Mouse (Mus musculus): ENCODE results near the gene Ank2. TPM values are rescaled to one million over a fixed set of nuclear protein-coding genes. Genes with fewer than 3 reads are reported as not detected.

Gene Ank2
- polyA plus RNA-seq, 1 experiment from 2014 or later: 19.6 TPM

DNA sequence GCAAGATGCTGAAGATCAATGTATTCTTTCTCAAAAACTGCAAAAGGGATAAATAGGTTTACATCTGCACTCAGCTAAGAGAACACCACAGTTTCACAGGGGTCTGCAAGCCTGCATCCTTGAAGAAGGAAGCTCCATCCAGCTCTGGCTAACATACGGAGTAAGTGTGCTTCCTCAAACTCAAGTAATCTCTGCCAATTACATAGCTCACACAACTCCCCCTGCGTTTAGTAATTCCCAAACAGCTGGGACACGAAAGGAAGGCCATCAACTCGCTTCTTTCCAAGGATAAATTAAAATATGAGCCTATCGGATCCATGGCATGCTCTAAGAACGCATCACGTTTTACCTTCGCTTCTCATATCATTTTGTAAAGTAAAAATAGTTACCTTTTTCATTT, 137.3 kb downstream of the Ank2 start:
- Histone ChIP-seq H3K9ac (no peak overlapping the region), H3K4me1 (ENCODE audit: insufficient read depth) (no peaks in the 10 kb centered on the region), H3K27ac (ENCODE audit: low read depth) (no peak overlapping the region), H3K36me3 (ENCODE audit: insufficient read depth) (no peaks in the 10 kb centered on the region), H3K4me2 (no peak overlapping the region), H3K9me3 (ENCODE audit: low read depth, low read length) (no peaks in the 10 kb centered on the region), H3K27me3 (ENCODE audit: insufficient read depth, low read length) (no peaks in the 10 kb centered on the region), H3K4me3 (ENCODE audit: low read depth, low read length) (no peak overlapping the region)
- TF ChIP-seq CTCF (IDR thresholded peaks at IDR 0.05; ENCODE audit: low read depth): no peak
- DNase-seq (no peak), ATAC-seq (ENCODE audit: insufficient read depth) (no peak)
- WGBS: 80% methylated on average over 8 of the region's 8 CpGs

DNA sequence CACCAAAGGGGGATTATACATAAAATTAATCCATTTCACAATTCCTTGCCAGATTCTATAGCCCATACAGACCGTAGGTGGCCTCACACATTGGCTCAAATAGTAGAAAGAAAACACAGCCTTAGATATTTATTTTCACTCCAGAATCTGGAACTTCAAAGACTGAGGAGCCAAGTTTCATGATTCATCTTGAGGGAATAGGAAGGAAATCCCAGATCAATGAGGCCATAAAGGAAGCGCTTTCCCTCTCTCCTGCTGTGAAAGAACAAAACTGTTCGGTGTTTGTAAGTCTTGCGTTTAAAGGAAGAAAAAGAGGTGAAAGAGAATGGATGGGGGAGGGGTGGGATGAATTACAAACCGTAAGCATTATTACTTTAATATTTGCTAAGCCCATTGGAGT, 137.8 kb downstream of the Ank2 start:
- DNase-seq (no peak), ATAC-seq (ENCODE audit: insufficient read depth) (no peak)
- Histone ChIP-seq H3K27ac (ENCODE audit: low read depth) (no peak overlapping the region), H3K36me3 (ENCODE audit: insufficient read depth) (no peaks in the 10 kb centered on the region), H3K27me3 (ENCODE audit: insufficient read depth, low read length) (no peaks in the 10 kb centered on the region), H3K4me3 (ENCODE audit: low read depth, low read length) (no peak overlapping the region), H3K4me2 (no peak overlapping the region), H3K4me1 (ENCODE audit: insufficient read depth) (no peaks in the 10 kb centered on the region), H3K9me3 (ENCODE audit: low read depth, low read length) (no peaks in the 10 kb centered on the region), H3K9ac (no peak overlapping the region)
- WGBS: 63% methylated on average over 5 of the region's 5 CpGs
- no peak for TF ChIP-seq CTCF (IDR thresholded peaks at IDR 0.05; ENCODE audit: low read depth)

DNA sequence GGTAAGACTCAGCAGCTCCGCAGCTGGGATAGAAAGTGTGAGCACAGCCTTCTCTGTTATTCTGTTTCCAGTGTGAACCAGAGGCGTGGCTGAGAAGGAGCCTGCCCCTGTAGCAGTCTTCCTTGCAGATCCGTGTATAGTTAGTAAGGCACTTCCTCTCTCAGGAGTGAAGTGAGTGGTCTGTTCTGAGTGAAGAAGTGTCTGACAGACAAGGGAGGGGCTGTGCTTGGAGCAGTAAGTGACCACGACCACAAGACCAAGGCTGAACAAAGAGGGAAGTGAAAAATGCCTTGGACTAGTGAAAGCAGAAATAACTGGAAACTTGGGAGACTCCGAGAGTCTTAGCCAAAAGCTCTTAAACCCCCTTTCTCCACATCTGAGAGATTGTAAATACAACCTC, 143.9 kb downstream of the Ank2 start:
- Histone ChIP-seq H3K36me3 (ENCODE audit: insufficient read depth) (no peaks in the 10 kb centered on the region), H3K9ac (no peak overlapping the region), H3K4me2 (no peak overlapping the region), H3K27ac (ENCODE audit: low read depth) (no peak overlapping the region), H3K27me3 (ENCODE audit: insufficient read depth, low read length) (no peaks in the 10 kb centered on the region), H3K9me3 (ENCODE audit: low read depth, low read length) (no peaks in the 10 kb centered on the region), H3K4me3 (ENCODE audit: low read depth, low read length) (no peak overlapping the region), H3K4me1 (ENCODE audit: insufficient read depth) (no peaks in the 10 kb centered on the region)
- peak; percentile 19 for DNase-seq
- no peak for TF ChIP-seq CTCF (IDR thresholded peaks at IDR 0.05; ENCODE audit: low read depth)
- 31% methylated on average over 5 of the region's 5 CpGs for WGBS
- peak; percentile 65 for ATAC-seq (ENCODE audit: insufficient read depth)

DNA sequence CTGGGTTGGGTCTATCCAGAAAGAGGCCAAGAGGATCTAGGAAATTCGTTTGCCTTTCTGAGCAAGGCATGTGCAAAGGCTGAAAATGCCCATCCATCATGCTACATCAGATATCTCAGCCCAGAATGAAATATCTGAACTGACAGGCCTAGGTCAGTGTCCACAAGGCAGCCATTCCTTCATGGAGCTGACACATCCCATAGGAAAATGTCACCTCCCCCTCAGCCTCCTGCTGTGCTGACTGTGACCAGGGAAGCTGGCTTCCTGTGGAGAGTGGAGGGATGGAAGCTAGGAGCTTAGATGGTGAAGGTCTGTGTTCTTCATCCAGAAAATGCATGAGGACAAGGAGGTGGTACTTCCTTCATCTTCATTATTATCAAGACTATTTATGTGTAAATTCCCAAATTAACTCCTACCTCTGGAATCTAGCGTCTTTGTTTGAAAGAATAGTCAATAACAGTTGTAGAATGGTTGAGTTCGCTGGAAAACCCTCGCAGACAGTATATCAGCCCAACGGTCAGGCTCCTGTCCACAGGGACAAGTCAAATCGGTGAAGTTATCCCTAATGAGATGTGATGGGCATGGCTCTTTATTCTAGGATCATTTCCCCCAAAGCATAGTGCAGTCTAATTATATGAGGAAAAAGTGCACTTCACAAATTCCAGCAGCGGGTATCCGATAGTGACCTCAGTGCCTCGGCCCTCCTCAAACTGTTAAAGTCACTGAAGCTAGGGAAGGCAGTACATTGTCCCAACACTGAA, 148.4 kb downstream of the Ank2 start:
- H3K36me3 ChIP-seq (ENCODE audit: insufficient read depth): no peaks in the 10 kb centered on the region
- WGBS: 80% methylated on average over 9 of the region's 9 CpGs
- TF ChIP-seq CTCF (IDR thresholded peaks at IDR 0.05; ENCODE audit: low read depth): no peak

DNA sequence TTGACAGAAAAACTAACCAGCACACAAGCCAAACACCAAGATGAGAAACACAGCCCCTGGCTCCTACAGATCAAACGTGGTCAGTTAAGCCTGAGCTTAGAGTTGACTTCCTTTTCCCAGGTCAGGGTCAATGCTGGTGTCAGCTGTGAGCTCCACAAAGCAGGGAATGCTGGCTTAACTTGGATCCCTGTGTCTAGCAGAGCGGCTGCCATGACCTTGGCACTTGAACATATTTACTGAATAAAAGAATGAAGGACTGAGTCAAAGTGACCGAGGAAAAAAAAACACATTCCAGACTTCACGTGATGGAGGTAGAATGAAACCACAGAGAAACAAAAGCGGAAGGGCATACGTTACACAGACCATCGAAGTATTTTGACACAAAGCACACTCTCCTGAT, 150.2 kb downstream of the Ank2 start:
- WGBS: 61% methylated on average over 7 of the region's 7 CpGs
- no peak for TF ChIP-seq CTCF (IDR thresholded peaks at IDR 0.05; ENCODE audit: low read depth)
- 0 out of 2 replicates have a peak, but pooled peaks cover 2% of the 10 kb centered on the region for H3K9me3 ChIP-seq (ENCODE audit: low read depth, low read length)
- H3K4me1 ChIP-seq (ENCODE audit: insufficient read depth): no peaks in the 10 kb centered on the region
- no peaks in the 10 kb centered on the region for H3K36me3 ChIP-seq (ENCODE audit: insufficient read depth)
- H3K4me3 ChIP-seq (ENCODE audit: low read depth, low read length): no peak overlapping the region
- no peak overlapping the region for H3K27ac ChIP-seq (ENCODE audit: low read depth)
- DNase-seq (no peak), ATAC-seq (ENCODE audit: insufficient read depth) (no peak)
- no peaks in the 10 kb centered on the region for H3K27me3 ChIP-seq (ENCODE audit: insufficient read depth, low read length)
- H3K9ac ChIP-seq: no peak overlapping the region
- no peak overlapping the region for H3K4me2 ChIP-seq

More for the DNA sequence above, 148.4 kb downstream of the Ank2 start:
- DNase-seq: no peak
- 0 out of 2 replicates have a peak, but pooled peaks cover 2% of the 10 kb centered on the region for H3K9me3 ChIP-seq (ENCODE audit: low read depth, low read length)
- no peak overlapping the region for H3K27ac ChIP-seq (ENCODE audit: low read depth)
- no peaks in the 10 kb centered on the region for H3K4me1 ChIP-seq (ENCODE audit: insufficient read depth)
- no peak for ATAC-seq (ENCODE audit: insufficient read depth)
- H3K9ac ChIP-seq: no peak overlapping the region
- H3K4me2 ChIP-seq: no peak overlapping the region
- H3K27me3 ChIP-seq (ENCODE audit: insufficient read depth, low read length): no peaks in the 10 kb centered on the region
- no peak overlapping the region for H3K4me3 ChIP-seq (ENCODE audit: low read depth, low read length)

DNA sequence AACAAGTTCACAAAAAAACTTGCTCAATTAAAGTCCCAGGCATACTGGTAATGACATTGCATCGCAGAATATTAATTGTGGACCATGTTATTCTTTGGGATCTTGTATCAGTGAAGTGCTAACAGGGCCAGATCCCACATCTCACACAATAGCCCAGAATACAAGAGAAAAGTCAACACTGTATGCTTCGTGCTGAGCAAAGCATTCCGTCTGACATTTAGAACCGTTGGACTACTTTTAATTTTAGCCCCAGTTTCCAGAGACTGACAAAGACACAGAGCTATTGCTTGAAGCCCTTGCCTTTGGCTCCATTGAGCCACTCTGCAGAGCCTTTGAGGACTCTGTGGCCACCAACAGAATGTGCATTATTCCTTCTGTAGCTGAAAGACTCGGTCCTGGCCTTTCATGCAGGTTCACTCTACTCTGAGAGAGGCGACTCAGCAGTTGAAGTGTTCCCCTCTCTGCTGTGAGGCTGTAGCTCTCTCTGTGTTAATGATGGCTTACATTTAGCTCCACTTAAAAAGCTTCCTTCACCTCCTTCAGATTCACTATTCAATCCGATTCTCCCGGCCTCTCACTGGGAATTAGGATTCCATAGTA, 153.2 kb downstream of the Ank2 start:
- no peaks in the 10 kb centered on the region for H3K27me3 ChIP-seq (ENCODE audit: insufficient read depth, low read length)
- DNase-seq (no peak), ATAC-seq (ENCODE audit: insufficient read depth) (no peak)
- no peak overlapping the region for H3K27ac ChIP-seq (ENCODE audit: low read depth)
- H3K4me1 ChIP-seq (ENCODE audit: insufficient read depth): no peaks in the 10 kb centered on the region
- H3K4me3 ChIP-seq (ENCODE audit: low read depth, low read length): no peak overlapping the region
- H3K4me2 ChIP-seq: no peak overlapping the region
- TF ChIP-seq CTCF (IDR thresholded peaks at IDR 0.05; ENCODE audit: low read depth): no peak
- H3K9ac ChIP-seq: no peak overlapping the region
- 0 out of 2 replicates have a peak, but pooled peaks cover 2% of the 10 kb centered on the region for H3K9me3 ChIP-seq (ENCODE audit: low read depth, low read length)
- no peaks in the 10 kb centered on the region for H3K36me3 ChIP-seq (ENCODE audit: insufficient read depth)
- WGBS: 74% methylated on average over 8 of the region's 8 CpGs

DNA sequence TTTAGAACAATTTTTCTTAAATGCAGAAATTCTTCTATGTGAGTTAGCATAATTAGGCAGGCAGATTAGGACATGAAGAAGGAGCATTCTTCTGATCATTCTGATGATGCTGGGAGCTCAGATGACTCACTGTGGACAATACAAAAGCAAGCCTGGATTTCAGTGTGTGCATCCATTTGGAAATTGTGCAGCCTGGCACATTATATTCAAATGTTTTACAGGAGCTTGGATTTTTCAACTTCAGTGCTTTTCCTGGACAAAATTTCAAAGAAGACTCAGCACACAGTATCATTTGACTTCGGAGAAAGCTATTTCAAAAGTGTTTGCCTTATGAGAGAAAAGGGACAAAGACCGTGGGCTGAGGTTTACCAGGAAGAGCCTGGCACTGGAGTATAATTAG, 157.8 kb downstream of the Ank2 start:
- no peak overlapping the region for H3K4me3 ChIP-seq (ENCODE audit: low read depth, low read length)
- H3K4me1 ChIP-seq (ENCODE audit: insufficient read depth): no peaks in the 10 kb centered on the region
- DNase-seq (no peak), ATAC-seq (ENCODE audit: insufficient read depth) (no peak)
- TF ChIP-seq CTCF (IDR thresholded peaks at IDR 0.05; ENCODE audit: low read depth): no peak
- no peak overlapping the region for H3K9ac ChIP-seq
- no peaks in the 10 kb centered on the region for H3K36me3 ChIP-seq (ENCODE audit: insufficient read depth)
- no peaks in the 10 kb centered on the region for H3K27me3 ChIP-seq (ENCODE audit: insufficient read depth, low read length)
- no peaks in the 10 kb centered on the region for H3K9me3 ChIP-seq (ENCODE audit: low read depth, low read length)
- H3K27ac ChIP-seq (ENCODE audit: low read depth): no peak overlapping the region
- 86% methylated on average over 2 of the region's 2 CpGs for WGBS
- H3K4me2 ChIP-seq: no peak overlapping the region
